Mouse (Mus musculus) MEL-GATA-1-ER (cell line): ENCODE results near the gene Prap1.
"Not testable (repeated sequence)": the region's sequence is repeated elsewhere in the genome, so short reads cannot be mapped to it uniquely, and the experiment has no call there.

Source experiments
- DNase-seq: peaks from one replicate; pipeline ENCODE4 v3.0.0-alpha.2; 2012; ENCODE audit warnings: low read depth; ENCODE audit errors: extremely low read depth

Gene Prap1

GRCm38 (mm10) chr7:140127911-140128310 lies 34.7 kb downstream of the Prap1 start:
- no peak for DNase-seq

- DNase-seq: not testable (repeated sequence)
These were observed 39.0 kb downstream of the Prap1 start for GRCm38 (mm10) chr7:140132184-140132583.

GRCm38 (mm10) chr7:140134033-140134432 lies 40.8 kb downstream of the Prap1 start:
- DNase-seq: peak; percentile 70

GRCm38 (mm10) chr7:140135106-140135770 lies 42.0 kb downstream of the Prap1 start:
- DNase-seq: no peak

GRCm38 (mm10) chr7:140137135-140138020 lies 44.2 kb downstream of the Prap1 start, which contains the start of gene Mtg1:
Gene Mtg1 (plus strand): TSS chr7:140137564.
- peak; percentile 87 for DNase-seq

DNA sequence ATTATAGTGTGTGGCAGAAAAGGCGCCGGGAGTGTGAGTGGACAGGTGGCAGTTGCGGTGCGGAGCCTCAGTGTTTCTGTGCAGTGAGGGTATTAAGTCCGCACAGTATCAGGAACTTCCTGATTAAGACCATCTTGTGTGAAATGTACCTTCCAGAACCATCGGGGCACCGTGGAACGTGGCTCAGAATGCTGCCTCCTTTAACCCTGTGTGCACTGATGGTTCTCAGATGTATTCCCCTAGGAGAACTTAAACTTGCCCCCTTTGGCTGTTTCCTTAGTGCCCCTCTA lies 44.8 kb downstream of the Prap1 start:
- DNase-seq: no peak

GRCm38 (mm10) chr7:140141350-140141749 lies 48.2 kb downstream of the Prap1 start:
- peak; percentile 53 for DNase-seq

DNA sequence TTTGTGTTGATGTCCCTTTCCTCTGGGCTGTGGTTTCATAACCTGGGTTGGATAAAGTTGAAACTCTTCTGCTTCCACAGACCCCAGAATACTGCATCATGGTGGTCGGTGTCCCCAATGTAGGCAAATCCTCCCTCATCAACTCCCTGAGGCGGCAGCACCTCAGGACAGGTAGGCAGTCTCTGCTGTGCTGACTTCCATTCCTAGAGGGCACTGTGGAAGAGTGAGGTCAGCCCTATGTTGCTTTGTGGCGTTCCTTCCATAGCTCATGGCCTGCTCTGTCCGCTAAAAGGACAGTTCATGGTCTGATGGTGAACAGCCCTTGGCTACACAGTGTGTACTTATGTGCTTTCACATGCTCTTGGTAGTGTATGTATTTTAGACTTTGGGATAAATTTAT lies 51.4 kb downstream of the Prap1 start:
- no peak for DNase-seq
